Mouse (Mus musculus) cerebral cortex, adult 2 months (tissue): ENCODE data around the gene Mtor.

Source experiments
- WGBS: fragments of 180-500 bp; shearing (Covaris S2); methylation state at CpG from one replicate; pipeline ENCODE4 v1.1.7; 2018; 5-methylcytosine and 5-hydroxymethylcytosine counted together

The Mtor gene

DNA sequence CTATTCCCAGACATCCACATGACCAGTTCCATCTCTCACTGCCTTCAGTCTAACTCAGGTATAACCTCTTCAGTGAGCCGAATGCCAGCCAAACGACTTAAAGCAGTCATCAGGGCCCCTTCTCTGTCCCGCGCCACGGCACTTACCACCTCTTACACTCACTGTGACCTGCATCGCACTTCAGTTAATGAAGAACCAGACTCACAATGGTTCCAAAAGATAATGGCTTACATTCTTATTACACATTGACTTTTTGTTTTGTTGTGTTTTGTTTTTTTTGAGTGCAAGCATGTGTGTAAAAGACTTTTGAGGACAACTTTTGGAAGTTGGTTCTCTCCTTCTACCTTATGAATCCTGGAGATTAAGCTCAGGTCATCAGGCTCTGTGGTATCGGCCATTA lies 5.8 kb upstream of the Mtor start:
- WGBS, result 96% methylated on average over 7 of the region's 7 CpGs

DNA sequence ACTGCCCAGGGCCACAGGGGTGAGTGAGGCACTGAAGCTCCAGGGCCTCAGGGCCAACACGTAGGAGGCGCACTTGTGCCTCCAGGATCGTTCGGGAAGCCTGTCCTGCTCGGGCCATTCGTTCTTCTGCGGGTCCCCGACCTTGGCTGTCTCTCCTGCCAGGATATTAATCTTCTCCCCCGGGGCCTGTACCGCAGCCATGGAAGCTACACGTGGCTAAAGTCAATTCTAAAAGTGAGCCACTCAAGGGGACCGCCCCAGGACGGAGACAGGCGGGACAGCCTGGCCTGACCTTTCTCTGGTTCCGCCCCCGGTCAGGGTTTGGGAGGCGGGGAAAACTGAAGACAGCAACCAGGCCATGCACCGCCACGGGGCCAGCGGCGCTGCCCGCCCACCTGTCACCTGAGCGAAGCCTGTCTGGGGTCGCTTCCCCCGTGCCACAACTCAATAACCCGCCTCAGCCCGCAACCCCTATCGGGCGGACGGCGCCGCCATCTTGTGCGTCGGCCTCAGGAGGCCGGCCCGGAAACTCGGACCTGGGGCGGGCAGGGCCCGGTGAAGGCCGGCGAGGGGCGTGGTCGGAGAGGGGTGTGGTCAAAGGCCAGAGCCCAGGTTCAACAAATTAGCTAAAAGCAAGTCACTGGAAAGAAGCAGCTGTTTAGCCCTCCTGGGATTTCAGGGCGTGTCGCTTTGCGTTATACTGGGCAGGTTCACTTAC lies 4.0 kb upstream of the Mtor start, which contains the start of gene Ubiad1:
TSS of gene Ubiad1 (minus strand) at position 522 of the 718 bp plus-strand sequence.
- under 1% methylated on average over 46 of the region's 46 CpGs for WGBS

DNA sequence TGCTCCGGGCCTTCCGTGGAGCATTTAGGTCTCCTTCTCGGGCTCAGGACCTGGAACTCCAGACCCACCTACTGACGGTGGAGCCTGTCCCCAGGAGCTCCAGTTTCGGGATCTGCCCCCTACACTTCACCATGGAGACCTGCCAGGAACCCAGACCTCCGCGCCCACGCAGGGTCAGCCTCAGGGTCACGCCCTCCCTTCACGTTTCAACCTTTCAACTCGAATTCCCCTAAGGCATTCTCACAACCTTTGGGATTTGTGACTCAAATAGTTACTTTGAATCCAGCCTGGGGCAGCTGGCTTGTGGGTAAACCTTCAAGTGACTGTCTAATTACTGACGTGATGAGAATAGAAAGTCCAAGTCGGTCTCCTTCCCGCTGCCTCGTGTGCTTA lies 438 bp downstream of the Mtor start:
- under 1% methylated on average over 15 of the region's 15 CpGs for WGBS

DNA sequence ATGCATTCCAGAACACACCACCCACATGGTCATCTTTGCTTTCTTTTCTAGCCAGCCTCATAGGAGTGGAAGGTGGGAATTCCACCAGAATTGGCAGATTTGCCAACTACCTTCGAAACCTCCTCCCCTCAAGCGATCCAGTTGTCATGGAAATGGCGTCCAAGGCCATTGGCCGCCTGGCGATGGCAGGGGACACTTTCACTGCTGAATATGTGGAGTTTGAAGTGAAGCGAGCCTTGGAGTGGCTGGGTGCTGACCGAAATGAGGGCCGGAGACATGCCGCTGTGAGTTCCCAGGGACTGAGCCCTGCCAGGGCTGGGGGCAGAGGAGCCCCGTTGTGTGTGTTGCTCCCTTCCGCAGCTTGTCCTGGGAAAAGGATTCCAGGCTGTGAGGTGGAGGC lies 5.3 kb downstream of the Mtor start:
- 89% methylated on average over 11 of the region's 11 CpGs for WGBS

DNA sequence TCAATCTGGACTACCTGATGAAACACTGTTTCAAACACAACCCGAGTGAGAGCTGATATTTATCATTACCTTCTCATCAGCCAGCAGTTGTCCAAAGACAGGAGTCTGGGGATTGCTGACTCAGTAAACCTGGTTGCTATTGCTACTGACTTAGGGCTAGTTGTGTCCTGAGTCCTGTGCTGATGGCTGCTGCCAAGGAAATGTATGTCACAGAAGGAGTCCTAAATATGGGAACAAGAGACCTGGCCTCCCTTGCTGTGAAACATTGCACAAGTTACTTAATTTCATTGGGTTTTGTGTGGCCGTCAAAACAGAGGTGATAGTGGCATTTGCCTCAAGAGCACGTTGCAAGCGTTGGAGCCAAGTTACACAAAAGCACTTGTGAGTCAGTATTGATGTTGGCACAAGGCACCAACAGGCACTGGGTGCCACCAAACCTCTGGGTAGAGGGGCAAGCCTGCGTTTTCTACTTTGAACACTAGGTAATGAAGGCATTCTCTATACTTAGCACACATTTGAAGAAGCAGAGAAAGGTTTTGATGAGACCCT lies 7.1 kb downstream of the Mtor start:
- 82% methylated on average over 5 of the region's 5 CpGs for WGBS

DNA sequence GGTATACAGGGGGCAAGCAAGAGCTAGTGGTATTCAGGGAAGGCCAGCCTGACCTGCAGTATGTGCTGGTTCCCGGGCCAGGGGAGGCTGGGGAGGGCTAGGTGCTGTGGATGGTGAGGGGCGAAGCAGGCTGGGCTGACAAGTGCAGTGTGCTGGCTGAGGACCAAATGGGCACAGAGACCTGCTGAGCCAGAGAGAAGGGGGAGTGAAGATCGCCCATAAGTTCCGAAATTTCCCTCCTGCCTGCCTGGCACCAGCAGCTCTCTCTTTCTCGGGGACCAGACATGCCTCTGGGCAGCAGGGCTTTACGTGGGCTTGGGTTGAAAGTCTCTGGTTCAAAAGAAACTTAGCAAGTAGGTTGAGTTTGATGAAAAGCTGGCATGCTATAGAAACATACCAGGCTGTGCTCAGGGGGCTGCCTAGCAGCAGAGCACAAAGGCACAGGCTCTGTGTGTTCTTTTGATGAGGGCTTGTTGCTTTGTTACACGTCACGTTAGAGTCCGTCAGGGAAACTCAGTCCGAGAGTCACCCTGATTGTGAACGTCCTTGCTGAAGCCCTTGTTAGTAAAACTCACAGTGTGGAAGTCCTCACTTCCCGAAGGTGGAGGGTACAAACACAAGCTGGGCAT lies 12.4 kb downstream of the Mtor start:
- WGBS, result 63% methylated on average over 12 of the region's 12 CpGs

DNA sequence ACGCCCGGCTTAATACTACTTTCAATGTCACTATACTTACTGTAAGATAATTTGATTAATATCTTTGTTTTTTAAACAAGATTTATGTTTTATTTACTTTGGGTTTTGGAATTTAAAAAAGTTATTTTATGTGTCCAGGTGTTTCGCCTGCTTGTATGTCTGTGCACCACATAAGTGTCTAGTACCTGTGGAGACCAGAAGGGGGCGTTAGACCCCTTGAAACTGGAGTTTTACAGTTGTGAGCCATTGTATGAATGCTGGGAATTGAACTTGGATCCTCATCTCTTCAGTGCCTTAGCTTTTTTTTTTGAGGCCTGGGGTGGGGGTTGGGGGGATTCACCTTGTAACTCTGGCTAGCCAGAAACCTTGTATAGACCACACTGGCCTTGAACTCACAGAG lies 13.4 kb downstream of the Mtor start:
- 85% methylated on average over 4 of the region's 4 CpGs for WGBS

DNA sequence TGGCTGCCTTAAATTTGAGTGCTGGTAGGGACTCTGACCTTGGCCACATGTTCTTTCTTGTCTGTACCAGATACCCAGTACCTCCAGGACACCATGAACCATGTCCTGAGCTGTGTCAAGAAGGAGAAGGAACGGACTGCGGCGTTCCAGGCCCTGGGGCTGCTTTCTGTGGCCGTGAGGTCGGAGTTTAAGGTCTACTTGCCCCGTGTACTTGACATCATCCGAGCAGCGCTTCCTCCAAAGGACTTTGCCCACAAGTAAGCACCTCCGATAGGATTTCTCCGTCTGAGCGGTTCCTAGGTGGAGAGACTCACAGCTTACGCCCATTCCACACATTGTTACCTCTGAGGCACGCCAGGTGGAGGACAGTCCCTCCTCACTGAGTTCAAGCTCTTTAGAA lies 14.3 kb downstream of the Mtor start:
- WGBS, result 95% methylated on average over 13 of the region's 13 CpGs

DNA sequence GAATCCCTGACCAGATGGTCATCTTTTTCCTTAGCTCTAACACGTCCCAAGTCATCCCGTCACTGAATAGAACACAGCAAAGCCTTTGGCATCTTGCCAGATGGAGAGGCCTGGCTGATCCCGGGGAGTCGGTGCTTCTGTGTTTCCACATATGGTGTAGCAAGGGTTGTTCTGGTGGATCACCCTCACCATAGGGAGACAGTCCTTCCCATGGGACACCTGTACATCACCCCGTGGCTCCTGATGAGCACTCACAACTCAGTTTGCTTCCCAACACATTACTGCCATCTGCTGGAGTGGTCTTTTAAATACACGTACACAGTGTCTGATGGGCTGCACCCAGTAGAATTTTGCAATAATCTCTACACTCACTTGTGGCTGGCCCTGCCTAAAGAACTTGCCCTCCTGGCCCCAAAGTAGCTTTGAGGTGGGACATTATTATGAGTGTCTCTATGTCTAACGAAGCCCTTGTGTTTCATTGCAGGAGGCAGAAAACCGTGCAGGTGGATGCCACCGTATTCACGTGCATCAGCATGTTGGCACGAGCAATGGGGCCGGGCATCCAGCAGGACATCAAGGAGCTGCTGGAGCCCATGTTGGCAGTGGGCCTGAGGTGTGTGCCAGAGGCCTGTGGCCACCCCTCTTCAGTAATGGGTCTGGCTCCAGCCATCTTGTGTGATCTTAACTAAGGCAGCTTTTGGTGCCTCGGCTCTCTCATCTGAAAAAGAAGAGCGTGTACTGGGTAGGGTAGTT lies 15.0 kb downstream of the Mtor start:
- WGBS, result 55% methylated on average over 14 of the region's 14 CpGs

DNA sequence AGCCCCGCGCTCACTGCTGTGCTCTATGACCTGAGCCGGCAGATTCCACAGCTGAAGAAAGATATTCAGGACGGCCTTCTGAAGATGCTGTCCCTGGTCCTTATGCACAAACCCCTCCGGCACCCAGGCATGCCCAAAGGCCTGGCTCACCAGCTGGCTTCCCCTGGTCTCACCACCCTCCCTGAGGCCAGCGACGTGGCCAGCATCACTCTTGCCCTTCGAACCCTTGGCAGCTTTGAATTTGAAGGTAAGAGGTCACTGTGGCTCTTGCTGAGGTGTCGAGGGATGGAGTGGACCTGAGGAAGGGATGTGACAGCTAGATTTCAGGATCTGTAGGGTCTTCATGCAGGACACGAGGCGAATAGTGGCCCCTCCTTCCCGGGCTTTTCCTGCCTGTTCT lies 15.9 kb downstream of the Mtor start:
- WGBS, result 93% methylated on average over 12 of the region's 12 CpGs

DNA sequence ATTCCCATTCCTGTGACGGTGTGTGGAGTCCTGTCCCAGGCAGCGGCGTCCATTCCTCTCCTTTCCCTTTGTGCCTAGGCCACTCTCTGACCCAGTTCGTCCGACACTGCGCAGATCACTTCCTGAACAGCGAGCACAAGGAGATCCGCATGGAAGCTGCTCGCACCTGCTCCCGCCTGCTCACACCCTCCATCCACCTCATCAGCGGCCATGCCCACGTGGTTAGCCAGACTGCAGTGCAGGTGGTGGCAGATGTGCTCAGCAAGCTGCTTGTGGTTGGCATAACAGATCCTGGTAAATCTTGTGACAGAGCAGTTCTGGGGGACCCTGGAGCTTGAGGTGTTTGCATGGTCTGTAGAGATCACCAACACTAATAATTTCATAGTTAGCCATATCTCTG lies 16.5 kb downstream of the Mtor start:
- WGBS, result 76% methylated on average over 12 of the region's 12 CpGs

DNA sequence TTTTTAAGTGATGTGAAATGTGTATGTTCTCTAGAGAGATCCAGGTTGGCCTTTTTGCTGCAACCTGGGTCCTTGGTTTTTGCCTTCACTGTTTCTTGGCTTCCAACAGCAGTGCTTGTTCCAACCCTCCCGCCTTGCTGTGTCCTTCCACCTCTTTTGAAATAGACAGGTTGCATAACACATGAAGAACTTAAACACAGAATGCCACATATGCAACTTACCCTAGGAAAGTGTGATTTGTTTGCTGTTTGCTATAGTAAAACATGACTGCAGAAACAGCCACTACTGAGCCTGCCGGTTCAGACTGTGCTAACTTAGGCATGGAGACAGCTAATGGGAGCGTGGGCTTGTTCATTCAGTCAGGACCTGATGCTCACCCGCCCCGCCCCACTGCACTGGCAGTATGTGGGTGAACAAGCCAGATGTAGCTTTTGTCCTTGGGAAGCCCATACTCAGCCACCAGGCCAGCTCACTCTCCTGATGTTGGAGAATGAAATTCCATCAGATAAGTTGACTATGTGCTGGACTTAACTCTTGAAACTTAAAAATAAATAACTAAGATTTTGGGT lies 18.2 kb downstream of the Mtor start:
- 60% methylated on average over 5 of the region's 5 CpGs for WGBS

DNA sequence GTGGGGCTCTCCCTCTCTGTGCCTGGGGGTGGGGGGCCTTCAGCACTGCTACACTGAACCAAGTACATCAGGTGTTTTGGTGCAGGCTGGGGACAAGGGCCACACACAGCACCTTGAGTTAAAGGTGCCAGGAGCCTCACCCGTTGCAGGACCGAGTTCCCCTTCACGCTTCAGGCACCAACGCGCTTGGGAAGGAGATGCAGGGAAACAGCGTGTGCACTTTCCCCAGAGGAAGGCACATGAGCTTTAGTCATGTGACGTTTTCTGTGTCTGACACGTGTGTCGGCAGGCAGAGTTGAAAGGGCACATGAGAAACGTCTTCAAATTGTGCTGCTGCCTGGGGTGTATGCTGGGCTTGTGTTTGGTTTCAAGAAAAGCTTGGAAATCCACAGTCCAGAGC lies 20.0 kb downstream of the Mtor start:
- WGBS, result 89% methylated on average over 10 of the region's 10 CpGs

DNA sequence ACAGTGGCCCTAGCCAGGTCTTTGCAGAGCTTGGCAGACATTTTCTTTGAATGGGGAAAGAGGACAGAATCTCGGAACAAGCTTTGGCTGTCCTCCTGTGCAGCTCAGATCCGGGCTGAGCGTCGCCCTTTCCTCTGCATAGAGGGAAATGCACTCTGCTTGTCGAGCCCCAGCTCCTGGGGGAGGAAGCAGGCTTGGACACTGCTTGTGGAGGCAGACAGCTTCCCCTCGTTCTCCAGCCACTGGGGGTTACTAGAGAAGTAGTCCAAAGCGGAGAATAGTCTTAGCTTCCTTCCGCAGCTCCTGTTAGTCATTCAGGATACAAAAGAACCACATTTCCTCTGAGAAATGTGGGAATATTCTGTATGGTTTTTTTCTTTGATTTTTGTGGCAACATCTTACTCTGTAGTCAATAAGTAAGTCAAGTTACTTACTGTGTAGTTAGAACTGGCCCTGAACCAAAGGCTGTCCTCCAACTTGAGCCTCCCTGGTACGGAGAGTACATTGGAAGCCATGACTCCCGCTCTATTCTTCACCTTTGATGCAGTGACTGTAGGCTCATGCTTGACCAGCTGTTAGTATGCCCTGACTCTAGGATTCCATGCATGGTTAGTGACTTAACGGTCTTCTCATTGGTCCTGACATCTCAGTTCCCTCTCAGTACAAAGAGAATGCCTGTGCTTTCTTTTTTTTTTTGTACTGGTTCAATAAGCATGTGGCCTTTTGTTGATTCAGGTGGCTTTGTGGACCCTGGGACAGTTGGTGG lies 21.3 kb downstream of the Mtor start:
- 81% methylated on average over 11 of the region's 11 CpGs for WGBS

DNA sequence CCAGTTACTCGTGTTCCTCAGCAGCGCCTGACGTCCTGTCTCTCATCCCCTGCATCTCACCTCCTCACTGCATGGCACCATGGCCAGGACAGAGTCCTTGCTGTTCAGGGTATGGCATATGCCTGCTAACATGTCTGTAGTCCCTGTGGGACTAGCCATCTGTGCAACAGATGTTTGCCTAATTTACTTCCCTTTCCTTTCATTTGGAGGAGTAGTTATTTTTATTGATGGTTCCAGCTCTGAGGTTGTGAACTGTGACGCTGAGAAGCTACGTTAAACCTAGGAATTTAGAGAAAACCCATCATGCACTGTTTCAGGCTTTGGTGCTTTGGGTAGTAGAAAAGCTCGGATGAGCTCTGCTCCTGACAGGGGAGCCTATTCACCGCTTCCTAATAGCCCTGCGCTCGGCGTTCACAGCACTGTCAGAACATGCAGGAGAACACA lies 23.0 kb downstream of the Mtor start:
- 69% methylated on average over 10 of the region's 10 CpGs for WGBS

DNA sequence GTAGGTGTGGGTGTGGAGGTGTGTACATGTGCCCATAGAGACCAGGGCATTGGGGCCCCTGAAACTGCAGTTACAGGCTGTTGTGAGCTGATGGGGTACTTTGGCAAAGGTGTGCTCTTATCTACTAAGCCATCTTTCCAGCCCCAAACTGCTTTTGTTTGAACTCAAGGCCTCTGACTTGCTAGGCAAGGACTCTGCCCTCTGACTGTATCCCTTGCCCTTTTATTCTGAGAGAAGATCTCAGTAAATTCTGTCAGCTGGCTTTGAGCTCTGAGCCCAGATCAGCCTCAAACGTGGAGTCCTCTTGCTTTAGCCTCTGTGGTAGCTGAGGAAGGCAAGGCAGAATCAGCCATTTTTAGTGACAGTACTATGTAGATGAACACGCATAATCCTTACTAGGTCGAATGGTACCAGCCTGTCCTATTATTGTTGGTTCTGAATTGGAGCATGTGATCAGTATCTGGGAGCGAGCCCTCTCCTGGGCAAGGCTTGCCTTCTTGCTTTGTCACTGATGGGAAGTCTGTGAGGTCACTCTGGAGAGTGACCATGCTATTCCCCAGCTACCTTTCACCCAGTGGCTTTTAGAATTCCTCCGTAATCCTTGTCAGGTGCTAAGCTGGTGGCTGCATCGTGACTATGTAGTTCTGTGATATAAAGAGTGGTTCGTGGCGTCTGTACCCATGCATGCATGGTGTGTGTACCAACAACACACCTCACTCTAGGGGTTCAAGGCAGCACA lies 24.2 kb downstream of the Mtor start:
- WGBS, result 78% methylated on average over 8 of the region's 8 CpGs

DNA sequence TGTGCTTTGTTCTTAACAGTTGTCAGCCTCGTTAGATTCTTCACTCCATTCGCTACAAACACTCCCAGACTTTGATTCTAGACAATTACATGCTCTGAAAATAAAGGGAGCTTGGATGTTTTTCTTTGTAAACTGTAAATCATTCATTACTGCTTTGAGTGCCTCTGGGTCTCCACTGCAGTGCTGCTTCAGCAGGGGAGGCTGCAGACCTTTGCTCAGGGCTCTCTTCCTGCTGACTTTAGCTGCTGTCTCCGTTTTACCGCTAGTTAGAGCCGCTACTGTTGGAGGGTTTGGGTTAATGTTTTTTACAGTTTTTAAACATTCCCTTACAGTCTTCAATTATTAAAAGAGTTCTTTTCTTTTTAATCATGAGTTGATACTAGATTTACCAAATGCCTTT lies 25.1 kb downstream of the Mtor start:
- WGBS, result 73% methylated on average over 5 of the region's 5 CpGs

DNA sequence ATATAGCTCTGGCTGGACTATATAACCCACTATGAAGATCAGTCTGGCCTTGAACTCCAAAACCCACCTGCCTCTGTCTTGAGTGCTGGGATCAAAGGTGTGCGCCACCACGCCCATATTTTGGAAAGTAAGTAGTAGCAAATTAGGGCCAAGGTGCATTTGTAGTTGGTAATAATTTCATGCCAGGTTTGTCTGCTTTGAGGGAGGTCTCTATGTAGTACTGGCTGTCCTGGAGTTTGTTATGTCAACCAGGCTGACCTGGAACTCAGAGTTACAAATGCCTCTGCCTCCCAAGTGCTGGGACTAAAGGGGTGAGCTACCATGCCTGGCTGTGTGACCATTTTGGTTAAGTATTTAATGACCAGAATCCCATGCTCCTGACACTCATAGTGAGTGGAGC lies 31.8 kb downstream of the Mtor start:
- WGBS, result 95% methylated on average over 2 of the region's 2 CpGs

DNA sequence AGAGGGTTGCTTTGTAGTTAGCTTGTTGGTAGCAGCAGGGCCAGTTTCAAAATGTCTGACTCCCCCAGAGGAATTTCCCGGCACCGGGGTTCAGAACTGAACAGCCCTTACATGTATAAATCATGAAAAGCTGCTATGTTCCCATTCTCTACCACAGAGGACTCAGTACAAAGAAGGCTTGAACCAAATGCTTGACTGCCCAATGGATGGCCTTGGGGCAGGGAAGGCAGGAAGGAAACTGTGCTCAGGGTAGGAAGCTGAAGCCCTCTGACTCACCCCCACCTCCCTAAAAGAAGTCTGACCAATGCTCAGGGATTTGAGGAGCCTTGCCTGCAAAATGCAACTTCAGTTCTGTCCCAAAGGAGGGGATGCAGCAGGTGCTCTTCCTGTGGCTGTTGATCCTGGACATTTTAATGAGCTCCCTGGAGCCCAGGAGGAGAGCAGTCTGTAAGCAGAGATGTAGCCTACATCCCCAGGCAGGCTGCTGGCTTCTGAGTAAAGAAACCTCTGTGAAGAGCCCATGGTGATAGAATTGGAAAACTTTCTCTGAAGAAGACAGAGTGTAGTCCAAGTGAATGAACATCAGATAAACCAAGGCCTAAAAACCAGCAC lies 33.3 kb downstream of the Mtor start:
- WGBS, result 71% methylated on average over 2 of the region's 2 CpGs

DNA sequence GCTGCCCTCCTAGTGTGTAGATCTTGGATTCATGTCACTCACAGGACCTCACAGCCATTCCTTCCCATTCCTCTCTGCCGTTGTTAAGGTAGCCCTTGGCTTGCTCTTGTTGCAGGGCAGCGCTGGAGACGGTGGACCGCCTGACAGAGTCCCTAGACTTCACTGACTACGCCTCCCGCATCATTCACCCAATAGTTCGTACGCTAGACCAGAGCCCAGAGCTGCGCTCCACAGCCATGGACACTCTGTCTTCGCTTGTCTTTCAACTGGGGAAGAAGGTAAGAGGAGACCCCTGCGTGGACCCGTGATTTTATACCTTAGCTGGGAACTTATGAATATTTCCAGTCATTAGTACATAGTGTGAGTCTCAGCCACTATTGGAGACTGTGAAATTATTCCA lies 36.1 kb downstream of the Mtor start:
- WGBS, result 96% methylated on average over 12 of the region's 12 CpGs
